In genomic region chr16:14272374-14272965, GRCm38 (mm10) we compare ENCODE assay signal across 19 mouse cellular contexts. TPM values are rescaled to one million over a fixed set of nuclear protein-coding genes. Genes with fewer than 3 reads are reported as not detected.
"Had no signal": no experiment of that assay in that cellular context is flagged by ENCODE, and none has a peak within 500 bp of the region (broad histone marks: within the 10 kb centered on the region; RNA-seq: fewer than 3 reads in every experiment).

No protein-coding gene starts in this region.

- H3K36me3 ChIP-seq: limb, embryonic 13.5 days; midbrain, embryonic 12.5 days; neural tube, embryonic 13.5 days had no signal

- H3K9me3 ChIP-seq: limb, embryonic 13.5 days; midbrain, embryonic 12.5 days; neural tube, embryonic 13.5 days had no signal

- H3K9ac ChIP-seq: limb, embryonic 13.5 days; liver, embryonic 14.5 days; midbrain, embryonic 12.5 days; neural tube, embryonic 13.5 days had no signal

- H3K4me1 ChIP-seq: limb, embryonic 13.5 days; midbrain, embryonic 12.5 days; neural tube, embryonic 13.5 days had no signal

- H3K27ac ChIP-seq: layer of hippocampus, adult 2 months; limb, embryonic 13.5 days; liver, embryonic 14.5 days; midbrain, embryonic 12.5 days; neural tube, embryonic 13.5 days had no signal

- H3K4me3 ChIP-seq: layer of hippocampus, adult 2 months; limb, embryonic 13.5 days; midbrain, embryonic 12.5 days; neural tube, embryonic 13.5 days had no signal

- DNase-seq: kidney, adult 8-10 months; kidney, postnatal 10 days; kidney, postnatal 4 days; left cerebral cortex, postnatal 4 days; lung, adult 18-20 months; lung, postnatal 36 days; retina, postnatal 1 day; right cerebral cortex, postnatal 4 days; thymus, adult 18-20 months; thymus, postnatal 14 days had no signal

- H3K27me3 ChIP-seq: limb, embryonic 13.5 days; midbrain, embryonic 12.5 days; neural tube, embryonic 13.5 days had no signal

- ATAC-seq: hindbrain, embryonic 16.5 days; inflammation-experienced regulatory T-cells, adult 6 months; midbrain, embryonic 16.5 days had no signal

- H3K4me2 ChIP-seq: limb, embryonic 13.5 days; midbrain, embryonic 12.5 days; neural tube, embryonic 13.5 days had no signal

RNA-seq across cellular contexts. Expression of gene Myh11, which starts 18.7 kb away (rescaled TPM):
- total RNA-seq: megakaryocyte, adult 5-6 weeks had no signal
